In genomic region chr8:101442563-101442962, GRCm38 (mm10) we compare ENCODE assay signal across 22 mouse cellular contexts.
DNase-seq lines count a peak whose midpoint lies in the region; ATAC-seq and TF ChIP-seq lines count a peak whose summit lies in the region.
"Had no signal": no experiment of that assay in that cellular context is flagged by ENCODE, and none has a peak within 500 bp of the region (broad histone marks: within the 10 kb centered on the region; RNA-seq: fewer than 3 reads in every experiment).

No protein-coding gene starts in this region.

- H3K27me3 ChIP-seq in hindbrain, embryonic 11.5 days (ENCODE audit: control insufficient read depth, insufficient read depth, low read length): no peaks in the 10 kb centered on the region
- no peaks in the 10 kb centered on the region for H3K27me3 ChIP-seq in hindbrain, embryonic 10.5 days (ENCODE audit: insufficient read depth, poor library complexity, severe bottlenecking)
- H3K27me3 ChIP-seq in midbrain, embryonic 11.5 days (ENCODE audit: control insufficient read depth, insufficient read depth, low read length): no peaks in the 10 kb centered on the region
- no peaks in the 10 kb centered on the region for H3K27me3 ChIP-seq in midbrain, postnatal 0 days (ENCODE audit: insufficient read depth, low read length)
- H3K27me3 ChIP-seq in neural tube, embryonic 12.5 days (replicated peaks): no peaks in the 10 kb centered on the region
- H3K27me3 ChIP-seq in neural tube, embryonic 15.5 days (replicated peaks): no peaks in the 10 kb centered on the region
- H3K27me3 ChIP-seq: embryonic facial prominence, embryonic 13.5 days; embryonic facial prominence, embryonic 15.5 days; forebrain, embryonic 12.5 days had no signal

- H3K27ac ChIP-seq in hindbrain, embryonic 11.5 days (ENCODE audit: low read depth, low read length): no peak overlapping the region
- H3K27ac ChIP-seq in hindbrain, embryonic 10.5 days: no peak overlapping the region
- no peak overlapping the region for H3K27ac ChIP-seq in midbrain, embryonic 11.5 days (ENCODE audit: low read depth, low read length)
- no peak overlapping the region for H3K27ac ChIP-seq in midbrain, postnatal 0 days (ENCODE audit: low read depth, low read length)
- no peak overlapping the region for H3K27ac ChIP-seq in neural tube, embryonic 12.5 days
- no peak overlapping the region for H3K27ac ChIP-seq in neural tube, embryonic 15.5 days (replicated peaks)
- H3K27ac ChIP-seq: embryonic facial prominence, embryonic 13.5 days; embryonic facial prominence, embryonic 15.5 days; forebrain, embryonic 10.5 days; forebrain, embryonic 12.5 days had no signal

- H3K9ac ChIP-seq in hindbrain, embryonic 11.5 days (ENCODE audit: low read depth, low read length): no peak overlapping the region
- no peak overlapping the region for H3K9ac ChIP-seq in midbrain, embryonic 11.5 days (ENCODE audit: low read length)
- no peak overlapping the region for H3K9ac ChIP-seq in midbrain, postnatal 0 days (replicated peaks; ENCODE audit: low read length, poor library complexity, severe bottlenecking)
- no peak overlapping the region for H3K9ac ChIP-seq in neural tube, embryonic 12.5 days
- no peak overlapping the region for H3K9ac ChIP-seq in neural tube, embryonic 15.5 days (replicated peaks)
- H3K9ac ChIP-seq: embryonic facial prominence, embryonic 13.5 days; embryonic facial prominence, embryonic 15.5 days; forebrain, embryonic 12.5 days had no signal

- H3K4me2 ChIP-seq in hindbrain, embryonic 11.5 days (replicated peaks; ENCODE audit: low read depth, low read length): no peak overlapping the region
- H3K4me2 ChIP-seq in midbrain, embryonic 11.5 days: no peak overlapping the region
- H3K4me2 ChIP-seq in midbrain, postnatal 0 days (ENCODE audit: low read depth, low read length, poor library complexity, severe bottlenecking): no peak overlapping the region
- no peak overlapping the region for H3K4me2 ChIP-seq in neural tube, embryonic 12.5 days (replicated peaks)
- no peak overlapping the region for H3K4me2 ChIP-seq in neural tube, embryonic 15.5 days
- H3K4me2 ChIP-seq: embryonic facial prominence, embryonic 13.5 days; embryonic facial prominence, embryonic 15.5 days; forebrain, embryonic 12.5 days had no signal

- 0 out of 2 replicates have a peak, but pooled peaks have one; percentile 33 for ATAC-seq in hindbrain, embryonic 11.5 days (ENCODE audit: low FRiP score)
- ATAC-seq in midbrain, embryonic 11.5 days (ENCODE audit: low FRiP score): 0 out of 2 replicates have a peak, but pooled peaks have one; percentile 11
- no peak for ATAC-seq in midbrain, postnatal 0 days (ENCODE audit: low FRiP score)
- ATAC-seq in neural tube, embryonic 12.5 days (ENCODE audit: low FRiP score, low read depth): 0 out of 2 replicates have a peak, but pooled peaks have one; percentile 29
- ATAC-seq in neural tube, embryonic 15.5 days (ENCODE audit: low FRiP score): no peak
- ATAC-seq: forebrain, embryonic 14.5 days had no signal

- H3K4me1 ChIP-seq in hindbrain, embryonic 11.5 days (replicated peaks; ENCODE audit: control insufficient read depth, insufficient read depth, low read length): no peaks in the 10 kb centered on the region
- H3K4me1 ChIP-seq in hindbrain, embryonic 10.5 days (replicated peaks): no peaks in the 10 kb centered on the region
- no peaks in the 10 kb centered on the region for H3K4me1 ChIP-seq in midbrain, embryonic 11.5 days (ENCODE audit: control insufficient read depth, insufficient read depth, low read length)
- no peaks in the 10 kb centered on the region for H3K4me1 ChIP-seq in midbrain, postnatal 0 days (ENCODE audit: insufficient read depth, low read length)
- no peaks in the 10 kb centered on the region for H3K4me1 ChIP-seq in neural tube, embryonic 12.5 days
- H3K4me1 ChIP-seq in neural tube, embryonic 15.5 days: no peaks in the 10 kb centered on the region
- H3K4me1 ChIP-seq: embryonic facial prominence, embryonic 13.5 days; embryonic facial prominence, embryonic 15.5 days; forebrain, embryonic 10.5 days; forebrain, embryonic 12.5 days had no signal

- H3K36me3 ChIP-seq in hindbrain, embryonic 11.5 days (ENCODE audit: control insufficient read depth, insufficient read depth, low read length): no peaks in the 10 kb centered on the region
- no peaks in the 10 kb centered on the region for H3K36me3 ChIP-seq in hindbrain, embryonic 10.5 days
- no peaks in the 10 kb centered on the region for H3K36me3 ChIP-seq in midbrain, embryonic 11.5 days (ENCODE audit: control insufficient read depth, insufficient read depth, low read length)
- H3K36me3 ChIP-seq in midbrain, postnatal 0 days (ENCODE audit: insufficient read depth, low read length): no peaks in the 10 kb centered on the region
- no peaks in the 10 kb centered on the region for H3K36me3 ChIP-seq in neural tube, embryonic 12.5 days
- no peaks in the 10 kb centered on the region for H3K36me3 ChIP-seq in neural tube, embryonic 15.5 days
- H3K36me3 ChIP-seq: embryonic facial prominence, embryonic 13.5 days; embryonic facial prominence, embryonic 15.5 days; forebrain, embryonic 10.5 days; forebrain, embryonic 12.5 days had no signal

- no peaks in the 10 kb centered on the region for H3K9me3 ChIP-seq in hindbrain, embryonic 11.5 days (ENCODE audit: control insufficient read depth, low read length)
- H3K9me3 ChIP-seq in hindbrain, embryonic 10.5 days: no peaks in the 10 kb centered on the region
- no peaks in the 10 kb centered on the region for H3K9me3 ChIP-seq in midbrain, embryonic 11.5 days (ENCODE audit: control insufficient read depth, low read length)
- H3K9me3 ChIP-seq in midbrain, postnatal 0 days (ENCODE audit: low read length): no peaks in the 10 kb centered on the region
- H3K9me3 ChIP-seq in neural tube, embryonic 12.5 days: no peaks in the 10 kb centered on the region
- H3K9me3 ChIP-seq in neural tube, embryonic 15.5 days (replicated peaks): no peaks in the 10 kb centered on the region
- H3K9me3 ChIP-seq: embryonic facial prominence, embryonic 13.5 days; embryonic facial prominence, embryonic 15.5 days; forebrain, embryonic 10.5 days; forebrain, embryonic 12.5 days had no signal

- WGBS in hindbrain, embryonic 11.5 days: 87% methylated on average over 2 of the region's 2 CpGs
- 92% methylated on average over 2 of the region's 2 CpGs for WGBS in hindbrain, embryonic 10.5 days
- 93% methylated on average over 2 of the region's 2 CpGs for WGBS in midbrain, embryonic 11.5 days
- 86% methylated on average over 2 of the region's 2 CpGs for WGBS in midbrain, postnatal 0 days
- 87% methylated on average over 2 of the region's 2 CpGs for WGBS in neural tube, embryonic 12.5 days
- 93% methylated on average over 2 of the region's 2 CpGs for WGBS in neural tube, embryonic 15.5 days

- H3K4me3 ChIP-seq in hindbrain, embryonic 11.5 days (ENCODE audit: low read depth, low read length): no peak overlapping the region
- H3K4me3 ChIP-seq in hindbrain, embryonic 10.5 days: no peak overlapping the region
- no peak overlapping the region for H3K4me3 ChIP-seq in midbrain, embryonic 11.5 days (ENCODE audit: low read depth, low read length)
- H3K4me3 ChIP-seq in midbrain, postnatal 0 days (ENCODE audit: low read depth, low read length): no peak overlapping the region
- H3K4me3 ChIP-seq in neural tube, embryonic 12.5 days: no peak overlapping the region
- H3K4me3 ChIP-seq in neural tube, embryonic 15.5 days (replicated peaks): no peak overlapping the region
- H3K4me3 ChIP-seq: embryonic facial prominence, embryonic 13.5 days; embryonic facial prominence, embryonic 15.5 days; erythroblast, embryonic 14.5 days; forebrain, embryonic 10.5 days; forebrain, embryonic 12.5 days had no signal

- TF ChIP-seq CTCF in midbrain, postnatal 0 days (IDR thresholded peaks at IDR 0.05): no peak

- DNase-seq in hindbrain, embryonic 11.5 days (ENCODE audit: low spot score): no peak
- DNase-seq in hindbrain, embryonic 10.5 days (ENCODE audit: low spot score): no peak
- no peak for DNase-seq in midbrain, embryonic 11.5 days (ENCODE audit: low spot score, missing footprints)
- no peak for DNase-seq in midbrain, postnatal 0 days (ENCODE audit: low spot score)
- DNase-seq: adrenal gland, adult 2 months; adrenal gland, postnatal 10 days; adrenal gland, postnatal 25 days; cerebellum, adult 11 months; cerebellum, adult 18-20 months; cerebellum, adult 8-10 months; cerebellum, adult 9-11 months; cerebellum, postnatal 14 days; cerebellum, postnatal 36 days; embryo, embryonic 11 days had no signal

Comparison
In these comparisons a context has a peak if more than half of its experiments do, and no peak if none do; other contexts are left out.
1. ATAC-seq: peak in hindbrain, embryonic 11.5 days (single experiment), midbrain, embryonic 11.5 days (single experiment) and neural tube, embryonic 12.5 days (single experiment); none in midbrain, postnatal 0 days (single experiment) and neural tube, embryonic 15.5 days (single experiment).